Mouse (Mus musculus): ENCODE data around the gene Dnah3. TPM values are rescaled to one million over a fixed set of nuclear protein-coding genes. Genes with fewer than 3 reads are reported as not detected.

Gene Dnah3
- polyA plus RNA-seq, 1 experiment, result 0.19 TPM

- Histone ChIP-seq H3K36me3 (ENCODE audit: control insufficient read depth, insufficient read depth, low read length) (no peaks in the 10 kb centered on the region), H3K27me3 (replicated peaks; ENCODE audit: control insufficient read depth, insufficient read depth, low read length) (no peaks in the 10 kb centered on the region), H3K4me1 (ENCODE audit: control insufficient read depth, insufficient read depth, low read length) (no peaks in the 10 kb centered on the region), H3K4me3 (ENCODE audit: insufficient read depth, low read depth, low read length) (no peak overlapping the region), H3K27ac (ENCODE audit: insufficient read depth, low read depth, low read length) (no peak overlapping the region)
- TF ChIP-seq CTCF (conservative IDR thresholded peaks at IDR 0.05; ENCODE audit: insufficient read depth, insufficient read length, low read depth, low read length), result no peak
- no peak for TF ChIP-seq POLR2A (IDR thresholded peaks at IDR 0.05; ENCODE audit: low read depth, low read length)
- DNase-seq, result no peak
- WGBS, result 85% methylated on average over 2 of the region's 2 CpGs
Measured at GRCm38 (mm10) chr7:119969320-119969719, 125.8 kb downstream of the Dnah3 start.

GRCm38 (mm10) chr7:119965651-119966395, 129.3 kb downstream of the Dnah3 start:
- Histone ChIP-seq H3K36me3 (ENCODE audit: control insufficient read depth, insufficient read depth, low read length) (no peaks in the 10 kb centered on the region), H3K4me3 (ENCODE audit: insufficient read depth, low read depth, low read length) (no peak overlapping the region), H3K27me3 (replicated peaks; ENCODE audit: control insufficient read depth, insufficient read depth, low read length) (no peaks in the 10 kb centered on the region), H3K27ac (ENCODE audit: insufficient read depth, low read depth, low read length) (no peak overlapping the region), H3K4me1 (ENCODE audit: control insufficient read depth, insufficient read depth, low read length) (peaks cover 6% of the 10 kb centered on the region)
- WGBS, result 91% methylated on average over 9 of the region's 9 CpGs
- TF ChIP-seq POLR2A (IDR thresholded peaks at IDR 0.05; ENCODE audit: low read depth, low read length) (no peak), CTCF (conservative IDR thresholded peaks at IDR 0.05; ENCODE audit: insufficient read depth, insufficient read length, low read depth, low read length) (no peak)
- DNase-seq, result no peak

GRCm38 (mm10) chr7:119965205-119965604, 129.9 kb downstream of the Dnah3 start:
- WGBS, result 81% methylated on average over 4 of the region's 4 CpGs
- peaks cover 10% of the 10 kb centered on the region for H3K4me1 ChIP-seq (ENCODE audit: control insufficient read depth, insufficient read depth, low read length)
- no peak overlapping the region for H3K4me3 ChIP-seq (ENCODE audit: insufficient read depth, low read depth, low read length)
- H3K27ac ChIP-seq (ENCODE audit: insufficient read depth, low read depth, low read length), result no peak overlapping the region
- no peaks in the 10 kb centered on the region for H3K36me3 ChIP-seq (ENCODE audit: control insufficient read depth, insufficient read depth, low read length)
- TF ChIP-seq POLR2A (IDR thresholded peaks at IDR 0.05; ENCODE audit: low read depth, low read length) (no peak), CTCF (conservative IDR thresholded peaks at IDR 0.05; ENCODE audit: insufficient read depth, insufficient read length, low read depth, low read length) (no peak)
- DNase-seq, result no peak
- no peaks in the 10 kb centered on the region for H3K27me3 ChIP-seq (replicated peaks; ENCODE audit: control insufficient read depth, insufficient read depth, low read length)

- DNase-seq, result peak; percentile 96
- Histone ChIP-seq H3K4me1 (ENCODE audit: control insufficient read depth, insufficient read depth, low read length) (peaks cover 18% of the 10 kb centered on the region), H3K27me3 (replicated peaks; ENCODE audit: control insufficient read depth, insufficient read depth, low read length) (no peaks in the 10 kb centered on the region), H3K36me3 (ENCODE audit: control insufficient read depth, insufficient read depth, low read length) (no peaks in the 10 kb centered on the region), H3K27ac (ENCODE audit: insufficient read depth, low read depth, low read length) (no peak overlapping the region), H3K4me3 (ENCODE audit: insufficient read depth, low read depth, low read length) (no peak overlapping the region)
- TF ChIP-seq POLR2A (IDR thresholded peaks at IDR 0.05; ENCODE audit: low read depth, low read length), result no peak
- no peak for TF ChIP-seq CTCF (conservative IDR thresholded peaks at IDR 0.05; ENCODE audit: insufficient read depth, insufficient read length, low read depth, low read length)
- WGBS, result 28% methylated on average over 2 of the region's 2 CpGs
Measured at GRCm38 (mm10) chr7:119961107-119961506, 134.0 kb downstream of the Dnah3 start.

GRCm38 (mm10) chr7:119960546-119960945, 134.5 kb downstream of the Dnah3 start:
- TF ChIP-seq CTCF (conservative IDR thresholded peaks at IDR 0.05; ENCODE audit: insufficient read depth, insufficient read length, low read depth, low read length), result no peak
- TF ChIP-seq POLR2A (IDR thresholded peaks at IDR 0.05; ENCODE audit: low read depth, low read length), result no peak
- DNase-seq, result peak; percentile 25
- peaks cover 21% of the 10 kb centered on the region for H3K4me1 ChIP-seq (ENCODE audit: control insufficient read depth, insufficient read depth, low read length)
- peak overlapping the region; percentile 32; the same call in 1 of the 2 replicates for H3K27ac ChIP-seq (ENCODE audit: insufficient read depth, low read depth, low read length)
- 76% methylated on average over 6 of the region's 6 CpGs for WGBS
- no peaks in the 10 kb centered on the region for H3K27me3 ChIP-seq (replicated peaks; ENCODE audit: control insufficient read depth, insufficient read depth, low read length)
- H3K36me3 ChIP-seq (ENCODE audit: control insufficient read depth, insufficient read depth, low read length), result no peaks in the 10 kb centered on the region
- H3K4me3 ChIP-seq (ENCODE audit: insufficient read depth, low read depth, low read length), result no peak overlapping the region

GRCm38 (mm10) chr7:119960006-119960405, 135.1 kb downstream of the Dnah3 start:
- Histone ChIP-seq H3K27ac (ENCODE audit: insufficient read depth, low read depth, low read length) (peak overlapping the region; percentile 32; the same call in 1 of the 2 replicates), H3K36me3 (ENCODE audit: control insufficient read depth, insufficient read depth, low read length) (no peaks in the 10 kb centered on the region), H3K4me1 (ENCODE audit: control insufficient read depth, insufficient read depth, low read length) (peaks cover 21% of the 10 kb centered on the region), H3K4me3 (ENCODE audit: insufficient read depth, low read depth, low read length) (no peak overlapping the region), H3K27me3 (replicated peaks; ENCODE audit: control insufficient read depth, insufficient read depth, low read length) (no peaks in the 10 kb centered on the region)
- TF ChIP-seq POLR2A (IDR thresholded peaks at IDR 0.05; ENCODE audit: low read depth, low read length) (no peak), CTCF (conservative IDR thresholded peaks at IDR 0.05; ENCODE audit: insufficient read depth, insufficient read length, low read depth, low read length) (no peak)
- DNase-seq, result peak; percentile 92
- WGBS, result 37% methylated on average over 6 of the region's 6 CpGs

- DNase-seq, result peak; percentile 18
- WGBS, result 63% methylated on average over 4 of the region's 4 CpGs
Measured at GRCm38 (mm10) chr7:119959491-119959890, 135.6 kb downstream of the Dnah3 start.

More at GRCm38 (mm10) chr7:119959491-119959890, 135.6 kb downstream of the Dnah3 start:
- H3K4me1 ChIP-seq (ENCODE audit: control insufficient read depth, insufficient read depth, low read length), result peaks cover 21% of the 10 kb centered on the region
- H3K27me3 ChIP-seq (replicated peaks; ENCODE audit: control insufficient read depth, insufficient read depth, low read length), result no peaks in the 10 kb centered on the region
- H3K27ac ChIP-seq (ENCODE audit: insufficient read depth, low read depth, low read length), result 0 out of 2 replicates have a peak overlapping the region, but pooled peaks have one; percentile 10
- H3K36me3 ChIP-seq (ENCODE audit: control insufficient read depth, insufficient read depth, low read length), result no peaks in the 10 kb centered on the region
- H3K4me3 ChIP-seq (ENCODE audit: insufficient read depth, low read depth, low read length), result no peak overlapping the region
- TF ChIP-seq POLR2A (IDR thresholded peaks at IDR 0.05; ENCODE audit: low read depth, low read length) (no peak), CTCF (conservative IDR thresholded peaks at IDR 0.05; ENCODE audit: insufficient read depth, insufficient read length, low read depth, low read length) (no peak)

Data from kidney, adult 2 months (tissue).